Mouse (Mus musculus) frontal cortex, postnatal 10 days (tissue): ENCODE results near the gene Apol7c.
"Not testable (repeated sequence)": the region's sequence is repeated elsewhere in the genome, so short reads cannot be mapped to it uniquely, and the experiment has no call there.

Experiments
- DNase-seq, 2 experiments: peaks; one replicate each; pipeline ENCODE4 v3.0.0; 2022; ENCODE audit warnings: low spot score in 2 of 2, mixed read lengths in 1 of 2

The Apol7c gene

DNA sequence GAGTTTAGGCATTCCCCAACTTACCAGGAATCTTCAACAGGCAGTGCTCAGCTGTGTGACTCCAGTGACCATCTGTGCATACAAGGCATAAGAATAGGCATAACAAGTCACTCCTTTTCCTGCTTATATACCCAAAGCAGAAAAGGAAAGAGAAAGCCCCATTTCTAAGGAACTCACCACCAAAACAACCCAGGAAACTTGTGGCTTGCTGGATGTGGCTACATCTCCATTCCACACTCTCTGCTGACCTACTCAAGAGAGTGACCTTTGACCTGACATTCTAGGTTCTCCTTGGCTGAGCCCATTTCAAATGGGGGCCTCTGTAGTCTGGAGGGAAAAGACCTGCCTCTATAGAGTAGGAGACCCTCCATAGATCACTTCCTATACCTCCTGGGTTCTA is at the start of gene Apol7c:
Gene Apol7c (minus strand): TSS at position 101 of the 400 bp plus-strand sequence.
- DNase-seq, result no peak

DNA sequence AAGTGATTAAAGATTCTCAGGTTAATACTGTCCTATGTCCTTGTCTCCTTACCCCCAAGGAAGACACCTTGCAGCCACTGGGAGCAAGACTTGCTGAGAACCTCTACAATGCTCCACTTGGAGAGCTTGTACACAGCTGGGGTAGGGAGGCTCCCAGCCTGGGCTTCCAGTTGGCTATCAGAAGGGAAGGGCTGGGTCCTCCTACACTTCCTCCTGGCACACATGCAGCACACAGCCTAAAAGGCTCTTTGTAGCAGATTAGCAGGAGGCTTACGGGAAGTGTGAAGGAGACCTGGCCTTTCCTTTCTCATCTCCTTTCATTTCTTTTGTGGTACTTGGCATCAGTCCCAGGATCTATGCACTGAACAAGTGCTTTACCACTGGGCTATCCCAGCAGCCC is 48.6 kb upstream of the Apol7c start:
- no peak for DNase-seq

DNA sequence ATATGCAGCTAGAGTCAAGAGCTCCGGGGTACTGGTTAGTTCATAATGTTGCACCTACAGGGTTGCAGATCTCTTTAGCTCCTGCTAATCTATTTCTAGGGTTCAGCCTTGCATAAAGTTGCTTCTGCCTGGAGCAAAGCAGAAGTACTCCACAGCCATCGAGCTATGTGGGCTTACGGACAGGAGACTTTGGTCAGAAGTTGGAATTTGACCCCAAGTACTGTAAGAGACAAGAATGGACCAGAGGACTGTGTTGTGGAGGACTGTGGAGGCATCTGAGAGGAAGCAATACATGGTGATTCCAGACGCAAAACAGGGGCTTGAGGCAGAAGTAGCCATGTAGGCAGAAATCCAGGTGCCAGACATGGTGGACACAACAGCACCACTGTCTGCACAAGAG is 46.2 kb upstream of the Apol7c start:
- no peak for DNase-seq

DNA sequence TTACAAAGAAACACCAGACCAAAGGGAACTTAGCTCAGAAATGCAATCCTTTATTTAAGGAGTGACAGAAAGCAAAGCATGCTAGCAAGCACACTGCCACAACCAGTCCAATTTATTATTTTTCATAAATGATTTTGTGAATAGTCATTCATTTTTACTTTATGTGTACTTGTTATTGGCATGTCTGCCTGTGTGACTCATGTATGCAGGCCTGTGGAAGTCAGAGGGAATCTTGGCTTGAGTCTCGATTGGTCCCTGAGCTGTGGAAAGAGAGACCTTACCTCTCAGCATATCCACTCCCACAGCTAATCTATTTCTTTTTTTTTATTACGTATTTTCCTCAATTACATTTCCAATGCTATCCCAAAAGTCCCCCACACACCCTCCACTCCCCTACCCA is 45.7 kb upstream of the Apol7c start:
- DNase-seq, result no peak

DNA sequence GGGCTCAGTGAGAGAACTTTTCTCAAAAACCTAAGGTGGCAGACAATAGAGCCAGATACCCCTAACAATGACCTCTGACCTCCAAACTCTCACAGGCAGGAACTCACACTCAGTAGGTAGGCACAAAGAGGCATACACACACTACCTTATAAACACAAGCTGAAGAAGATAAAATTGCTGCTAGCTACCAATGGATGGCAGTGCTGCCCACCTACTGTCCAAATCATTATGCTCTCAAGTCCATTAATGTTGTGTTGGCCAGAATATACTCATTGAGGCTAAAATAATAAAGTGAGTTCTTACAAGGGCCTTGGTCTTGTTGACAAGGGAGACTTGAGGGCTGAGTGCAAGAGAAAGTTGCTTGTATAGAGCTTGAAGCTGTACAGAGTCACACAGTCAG is 30.1 kb upstream of the Apol7c start:
- no peak for DNase-seq

DNA sequence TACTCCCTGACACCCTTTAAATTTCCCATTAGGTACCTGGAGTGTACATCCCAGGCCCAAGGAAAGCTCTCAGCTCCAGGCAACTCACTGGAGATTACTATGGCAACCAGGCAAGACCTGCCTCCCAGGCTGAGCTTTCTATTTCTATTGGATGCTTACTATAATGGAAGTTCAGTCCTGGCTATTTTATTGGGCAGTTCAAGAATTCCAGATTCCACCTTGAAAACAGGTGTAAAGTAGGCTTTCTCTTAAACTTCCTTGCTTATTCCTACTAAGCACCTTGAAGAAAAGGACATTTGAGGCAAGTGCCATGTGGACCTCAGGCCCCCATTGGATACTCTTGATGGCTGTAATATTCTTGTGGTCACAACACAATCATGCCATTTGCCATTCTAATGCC is 28.7 kb upstream of the Apol7c start, which contains the start of gene 1700025B11Rik:
Gene 1700025B11Rik (minus strand): TSS at position 101 of the 400 bp plus-strand sequence.
- no peak for DNase-seq

DNA sequence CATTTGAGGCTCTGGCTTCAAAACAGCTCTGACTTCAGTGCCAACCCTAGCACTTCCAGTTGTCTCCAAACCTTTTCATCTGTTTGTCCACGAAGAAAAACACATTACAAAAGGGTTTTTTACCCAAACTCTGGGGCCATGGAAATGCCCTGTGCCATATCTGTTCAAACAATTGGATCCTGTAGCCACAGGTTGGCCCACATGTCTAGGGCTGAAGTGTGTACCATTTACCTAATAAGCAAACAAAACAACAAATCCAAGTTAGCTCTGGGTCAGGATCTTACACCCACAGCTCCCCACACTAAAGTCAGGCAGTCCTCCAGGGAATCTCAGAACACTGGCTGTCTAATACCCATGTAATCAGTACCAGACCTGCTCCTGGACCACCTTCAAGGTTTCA is 6.1 kb upstream of the Apol7c start:
- DNase-seq, result not testable (repeated sequence)

DNA sequence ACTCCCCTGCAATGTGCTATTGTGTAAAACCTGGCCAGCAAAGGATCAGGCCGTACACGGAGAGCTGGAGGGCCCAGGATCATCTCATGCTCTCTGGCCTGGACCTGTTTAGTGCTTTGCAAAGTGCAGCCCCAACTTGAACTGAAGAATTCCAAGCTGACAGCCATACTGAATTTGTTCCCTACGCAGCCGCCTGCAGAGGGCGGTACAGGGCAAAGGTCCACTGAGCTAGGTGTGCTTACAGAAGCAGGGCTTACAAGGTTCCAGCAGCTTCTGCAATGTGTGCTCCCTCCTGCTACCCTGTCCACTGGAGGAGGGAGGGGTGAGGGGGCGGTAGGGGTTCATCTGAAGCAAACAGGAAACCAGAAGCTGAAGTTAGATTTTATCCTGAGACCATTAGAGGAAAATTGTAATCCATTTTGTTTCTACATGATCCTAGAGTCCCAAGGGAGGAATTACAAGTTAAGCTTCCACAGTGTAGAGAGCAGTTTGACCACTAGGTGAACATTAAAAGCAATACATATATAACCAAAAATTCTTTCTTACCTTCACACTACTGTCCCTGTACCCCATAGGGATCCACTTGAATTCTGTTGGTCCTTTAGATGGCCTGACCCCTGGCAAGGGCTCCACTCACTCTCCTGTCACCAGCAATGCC is 9.8 kb downstream of the Apol7c start:
- peak; percentile 10 to 32 for DNase-seq

DNA sequence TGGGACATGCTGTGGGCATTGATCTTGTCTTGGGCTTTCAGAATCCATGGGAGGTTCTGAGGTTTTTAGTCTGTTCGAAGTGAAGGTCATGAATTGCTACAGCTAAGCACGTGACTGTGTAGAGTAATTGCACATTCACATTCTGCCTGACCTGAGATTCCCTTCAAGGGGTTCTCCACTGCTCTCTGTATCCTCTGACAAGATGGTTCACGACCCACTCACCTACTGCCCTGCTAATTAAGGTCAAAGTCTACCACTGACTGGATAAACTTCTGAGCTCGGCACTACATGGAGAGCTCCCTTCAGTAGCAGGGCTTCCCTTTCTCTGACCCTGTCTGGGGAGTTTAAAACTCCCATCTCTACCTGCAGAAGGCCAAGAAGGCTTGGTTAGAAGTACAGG is 12.5 kb downstream of the Apol7c start:
- DNase-seq, result not testable (repeated sequence)

DNA sequence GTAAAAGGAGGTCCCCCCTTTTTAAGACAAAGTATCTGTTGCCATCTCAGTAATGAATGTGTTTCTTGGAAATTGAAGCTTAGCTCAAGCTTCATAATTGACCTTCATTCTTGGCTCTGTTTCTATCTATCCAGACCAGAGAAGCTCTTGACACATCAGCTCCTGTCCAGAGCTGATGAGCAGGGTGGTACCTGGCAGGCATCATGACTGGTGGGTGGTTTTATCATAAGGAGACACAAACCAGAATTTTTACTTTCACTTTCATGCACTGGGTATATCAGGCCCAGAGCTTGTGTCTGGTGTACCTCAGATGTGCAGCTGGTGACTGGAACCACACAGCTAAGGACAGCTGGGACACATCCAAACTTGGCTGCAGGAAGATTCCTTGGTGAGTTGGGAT is 25.1 kb downstream of the Apol7c start, which contains the start of gene Apol11a:
Gene Apol11a (plus strand): TSS at position 306 of the 400 bp plus-strand sequence.
- DNase-seq, result not testable (repeated sequence)

DNA sequence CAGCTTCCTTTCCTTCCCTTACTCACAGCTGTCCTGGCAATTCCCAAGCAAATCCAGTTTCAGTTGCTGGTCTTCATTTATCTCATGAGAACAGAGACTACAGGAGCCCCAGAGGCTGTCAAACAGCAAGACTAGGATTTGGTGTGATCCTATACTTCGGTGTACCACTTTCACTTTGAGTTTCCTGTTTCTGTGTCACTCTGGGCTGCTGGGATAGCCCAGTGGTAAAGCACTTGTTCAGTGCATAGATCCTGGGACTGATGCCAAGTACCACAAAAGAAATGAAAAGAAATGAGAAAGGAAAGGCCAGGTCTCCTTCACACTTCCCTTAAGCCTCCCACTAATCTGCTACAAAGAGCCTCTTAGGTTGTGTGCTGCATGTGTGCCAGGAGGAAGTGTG is 38.4 kb downstream of the Apol7c start:
- DNase-seq, result not testable (repeated sequence)

DNA sequence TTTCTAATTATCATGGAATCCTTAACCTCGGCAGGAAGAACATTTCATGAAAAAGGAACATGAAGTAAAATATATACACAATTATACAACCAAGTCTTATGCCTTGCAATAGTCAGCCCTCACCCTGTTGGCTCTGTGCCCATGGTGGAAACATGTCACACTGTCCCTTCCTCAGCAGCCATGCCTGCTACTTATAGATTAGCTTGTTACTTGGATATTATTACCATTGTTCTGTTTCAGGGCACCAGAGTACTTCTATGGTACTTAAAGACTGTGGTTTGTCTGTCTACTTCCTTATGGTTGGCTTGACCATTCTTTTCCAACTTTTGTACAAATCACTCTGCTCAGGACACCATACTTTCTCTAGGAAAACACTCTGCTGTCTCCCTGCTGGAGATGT is 39.9 kb downstream of the Apol7c start:
- not testable (repeated sequence) for DNase-seq

DNA sequence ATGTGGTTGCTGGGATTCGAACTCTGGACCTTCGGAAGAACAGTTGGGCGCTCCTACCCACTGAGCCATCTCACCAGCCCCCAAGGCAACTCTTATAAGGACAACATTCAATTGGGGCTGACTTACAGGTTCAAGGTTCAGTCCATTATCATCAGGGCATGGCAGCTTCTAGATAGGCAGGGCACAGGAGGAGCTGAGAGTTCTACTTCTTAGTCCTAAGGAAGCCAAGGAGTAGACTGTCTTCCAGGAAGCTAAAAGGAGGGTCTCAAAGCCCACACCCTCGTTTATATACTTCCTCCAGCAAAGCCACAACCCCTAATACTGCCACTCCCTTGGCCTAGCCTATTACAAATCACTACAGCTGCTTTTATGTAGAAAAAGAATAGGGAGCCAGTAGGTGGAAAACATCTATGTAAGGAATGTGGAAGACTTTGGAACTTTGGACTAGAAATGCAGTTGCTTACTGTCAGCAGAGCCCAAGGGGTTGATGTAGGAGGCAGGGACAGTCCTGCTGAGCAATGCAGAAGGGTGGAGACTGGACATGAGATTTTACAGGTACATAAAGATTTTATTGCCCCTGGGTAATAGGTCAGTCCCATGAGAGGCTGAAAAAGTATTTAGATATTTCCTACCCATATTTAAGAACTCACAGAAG is 50.8 kb downstream of the Apol7c start:
- no peak for DNase-seq

DNA sequence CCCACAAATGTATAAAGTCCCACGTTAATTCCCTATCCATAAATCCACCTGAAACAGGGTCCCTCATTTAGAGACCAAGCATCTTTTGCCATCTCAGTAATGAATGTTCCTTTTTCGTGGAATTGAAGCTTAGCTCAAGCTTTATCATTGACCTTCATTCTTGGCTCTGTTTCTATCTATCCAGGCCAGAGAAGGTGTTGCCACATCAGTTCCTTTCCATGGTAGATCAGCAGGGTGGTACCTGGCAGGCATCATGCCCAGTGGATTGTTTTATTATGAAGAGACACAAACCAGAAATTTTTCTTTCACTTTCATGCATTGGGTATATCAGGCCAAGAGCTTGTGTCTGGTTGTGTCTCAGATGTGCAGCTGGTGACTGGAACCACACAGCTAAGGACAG is 56.4 kb downstream of the Apol7c start, which contains the start of gene Apol10a:
Gene Apol10a (plus strand): TSS at position 355 of the 400 bp plus-strand sequence.
- DNase-seq, result not testable (repeated sequence)
